Mouse (Mus musculus): ENCODE results near the gene Dlst.

Gene Dlst

DNA sequence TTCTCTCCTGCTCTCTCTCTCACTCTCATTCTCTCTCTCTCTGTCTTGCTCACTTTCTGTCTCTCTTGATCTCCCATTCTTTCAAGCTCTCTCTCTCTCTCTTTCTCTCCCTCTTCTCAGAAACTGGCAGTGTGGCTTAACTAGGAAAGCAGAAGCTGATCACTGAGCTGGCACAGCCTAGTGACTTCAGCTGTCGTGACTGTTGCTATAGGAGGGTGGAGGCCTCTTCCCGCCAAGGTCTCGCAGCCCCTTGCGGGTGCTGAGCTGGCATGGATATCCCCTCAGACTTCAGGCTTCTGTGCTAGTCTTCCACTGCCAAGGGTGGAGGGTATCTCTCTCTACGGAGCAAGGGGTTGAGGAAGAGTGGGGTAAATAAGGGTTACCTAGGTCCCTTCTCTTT is 72.3 kb downstream of the Dlst start:
- DNase-seq: no peak

DNA sequence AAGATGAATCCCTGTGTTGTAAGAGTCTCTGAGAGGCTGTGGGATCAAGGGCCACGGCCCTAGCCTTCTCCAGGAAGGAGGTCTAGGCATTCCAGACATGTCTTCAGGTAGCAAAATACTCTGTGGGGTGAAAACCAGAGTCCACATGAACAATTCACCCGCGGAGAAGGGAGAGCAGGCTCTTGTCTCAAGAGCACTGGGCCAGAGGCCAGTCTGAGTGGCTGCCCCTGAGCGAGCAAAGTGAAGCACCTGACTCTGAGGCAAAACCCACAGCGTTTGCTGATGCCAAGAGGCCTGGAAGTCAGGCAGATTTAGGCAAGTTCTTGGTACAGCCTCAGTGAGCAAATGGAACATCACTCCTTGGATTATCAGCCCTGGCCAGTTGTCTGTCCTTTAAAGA is 73.5 kb downstream of the Dlst start:
- DNase-seq: no peak
